Mouse (Mus musculus) liver, embryonic 14.5 days (tissue): Measurements from ENCODE around the gene Rab19.

Experiments used
- CTCF ChIP-seq: IDR thresholded peaks from 2 replicates; pipeline ENCODE4 v1.5.1; 2016; ENCODE audit warnings: antibody characterized with exemption, low read depth, control low read depth
- EP300 ChIP-seq: IDR thresholded peaks from 2 replicates; pipeline ENCODE4 v1.6.1; 2016; ENCODE audit warnings: antibody characterized with exemption, low read depth

- TF ChIP-seq EP300 (no peak), CTCF (no peak)
Measured at GRCm38 (mm10) chr6:39334224-39334623, 46.8 kb upstream of the Rab19 start.
